Mouse (Mus musculus) heart, postnatal 25 days (tissue): ENCODE data around the gene Nmrk2. TPM values are rescaled to one million over a fixed set of nuclear protein-coding genes. Genes with fewer than 3 reads are reported as not detected.
"Not testable (repeated sequence)": the region's sequence is repeated elsewhere in the genome, so short reads cannot be mapped to it uniquely, and the experiment has no call there.

ENCODE experiments used
- DNase-seq: peaks from one replicate; pipeline ENCODE4 v3.0.0; 2022; ENCODE audit warnings: low spot score
- intact Hi-C: fragments of 180-260 bp; cut with DNase I; formaldehyde crosslinking; loops from one replicate; pipeline ENCODE4 v1.15.1; 2025
- total RNA-seq, 2 experiments: library from RNA; stranded (reverse); gene quantifications; 2 replicates each; pipeline ENCODE4 v1.2.3; 2021

The Nmrk2 gene
- total RNA-seq, 2 experiments from 2014 or later: 6.9 to 13.4 TPM

GRCm38 (mm10) chr10:81173132-81173531 lies 28.7 kb downstream of the Nmrk2 start:
- intact Hi-C loops: loop anchor here (5.0 kb wide), 1 partner anchor 86 kb away; no protein-coding TSS in a partner anchor

GRCm38 (mm10) chr10:81169411-81169900 lies 32.4 kb downstream of the Nmrk2 start:
- intact Hi-C loops, DNase-seq: not testable (repeated sequence)

More at GRCm38 (mm10) chr10:81173132-81173531, 28.7 kb downstream of the Nmrk2 start:
- peak; percentile 56 for DNase-seq

- peak; percentile 79 for DNase-seq
- intact Hi-C loops: no loop called here
Observed at GRCm38 (mm10) chr10:81168521-81169244, 33.2 kb downstream of the Nmrk2 start.

GRCm38 (mm10) chr10:81168087-81168431 lies 33.8 kb downstream of the Nmrk2 start:
- no peak for DNase-seq
- intact Hi-C loops: no loop called here

GRCm38 (mm10) chr10:81167200-81168086 lies 34.4 kb downstream of the Nmrk2 start, which contains the start of gene Pias4:
Pias4 (minus strand) TSS chr10:81167923.
- intact Hi-C loops: loop anchor here (2.0 kb wide), 1 partner anchor 29 kb away; no protein-coding TSS in a partner anchor
- peak; percentile 100 for DNase-seq

GRCm38 (mm10) chr10:81165118-81165517 lies 36.7 kb downstream of the Nmrk2 start:
- intact Hi-C loops: no loop called here
- DNase-seq: no peak

GRCm38 (mm10) chr10:81162318-81162652 lies 39.6 kb downstream of the Nmrk2 start:
- intact Hi-C loops: no loop called here
- no peak for DNase-seq

GRCm38 (mm10) chr10:81161602-81162317 lies 40.1 kb downstream of the Nmrk2 start:
- intact Hi-C loops: no loop called here
- DNase-seq: no peak

GRCm38 (mm10) chr10:81154736-81155135 lies 47.1 kb downstream of the Nmrk2 start:
- intact Hi-C loops: no loop called here
- no peak for DNase-seq

GRCm38 (mm10) chr10:81154313-81154712 lies 47.5 kb downstream of the Nmrk2 start:
- intact Hi-C loops: no loop called here
- DNase-seq: no peak

GRCm38 (mm10) chr10:81152609-81153008 lies 49.2 kb downstream of the Nmrk2 start:
- intact Hi-C loops: no loop called here
- DNase-seq: no peak

GRCm38 (mm10) chr10:81151261-81151660 lies 50.6 kb downstream of the Nmrk2 start:
- intact Hi-C loops: no loop called here
- no peak for DNase-seq

Other genes starting within 250 kb of the Nmrk2 start
- under 1 TPM; 0.13 to 0.34 TPM for gene Gng7, start 187.1 kb downstream of the Nmrk2 start, total RNA-seq
- gene Diras1, start 176.4 kb downstream of the Nmrk2 start, total RNA-seq: not detected
- gene Slc39a3, start 164.6 kb downstream of the Nmrk2 start, total RNA-seq: 10 to 100 TPM; 14.0 to 14.3 TPM
- 10 to 100 TPM; 86.7 to 93.2 TPM for gene Sgta, start 141.9 kb downstream of the Nmrk2 start, total RNA-seq
- gene Thop1, start 132.0 kb downstream of the Nmrk2 start, total RNA-seq: 10 to 100 TPM; 12.3 to 13.2 TPM
- 1 to 10 TPM in 1 of 2 experiments, under 1 TPM in 1; 0.87 to 1.2 TPM for gene Creb3l3, start 103.2 kb downstream of the Nmrk2 start, total RNA-seq
- 100 to 1,000 TPM; 122 to 123 TPM for gene Map2k2, start 96.1 kb downstream of the Nmrk2 start, total RNA-seq
- 10 to 100 TPM; 34.5 to 42.2 TPM for gene Zbtb7a, start 66.8 kb downstream of the Nmrk2 start, total RNA-seq
- gene Pias4, start 34.1 kb downstream of the Nmrk2 start, total RNA-seq: 10 to 100 TPM; 15.6 to 17.4 TPM
- 1,000 to 10,000 TPM in 1 of 2 experiments, 100 to 1,000 TPM in 1; 925 to 1,035 TPM for gene Eef2, start 25.4 kb downstream of the Nmrk2 start, total RNA-seq
- gene Dapk3, start 19.0 kb downstream of the Nmrk2 start, total RNA-seq: 10 to 100 TPM; 26.4 to 28.7 TPM
- not detected for gene 4930442H23Rik, start 18.2 kb downstream of the Nmrk2 start, total RNA-seq
- under 1 TPM; 0.05 to 0.06 TPM for gene Atcay, start 28.8 kb upstream of the Nmrk2 start, total RNA-seq
- 1 to 10 TPM; 2.2 to 2.8 TPM for gene Zfr2, start 31.1 kb upstream of the Nmrk2 start, total RNA-seq
- gene Matk, start 50.9 kb upstream of the Nmrk2 start, total RNA-seq: under 1 TPM; 0.42 to 0.61 TPM
- 10 to 100 TPM; 93.8 to 96.6 TPM for gene Mrpl54, start 64.9 kb upstream of the Nmrk2 start, total RNA-seq
- 100 to 1,000 TPM in 1 of 2 experiments, 10 to 100 TPM in 1; 98.4 to 123 TPM for gene Apba3, start 64.9 kb upstream of the Nmrk2 start, total RNA-seq
- gene Tjp3, start 89.5 kb upstream of the Nmrk2 start, total RNA-seq: not detected
- 10 to 100 TPM; 30.0 to 33.7 TPM for gene Pip5k1c, start 90.9 kb upstream of the Nmrk2 start, total RNA-seq
- 10 to 100 TPM; 13.5 to 16.6 TPM for gene Cactin, start 119.1 kb upstream of the Nmrk2 start, total RNA-seq
- gene Tbxa2r, start 126.7 kb upstream of the Nmrk2 start, total RNA-seq: 1 to 10 TPM; 4.8 to 5.7 TPM
- 1 to 10 TPM; 4.8 to 5.4 TPM for gene Gipc3, start 141.2 kb upstream of the Nmrk2 start, total RNA-seq
- gene Hmg20b, start 148.4 kb upstream of the Nmrk2 start, total RNA-seq: 10 to 100 TPM; 68.7 to 70.2 TPM
- 10 to 100 TPM; 12.5 to 13.7 TPM for gene Mfsd12, start 155.4 kb upstream of the Nmrk2 start, total RNA-seq
- gene 4930404N11Rik, start 163.8 kb upstream of the Nmrk2 start, total RNA-seq: 1 to 10 TPM in 1 of 2 experiments, under 1 TPM in 1; 0.78 to 1.2 TPM
- gene Fzr1, start 176.5 kb upstream of the Nmrk2 start, total RNA-seq: 10 to 100 TPM; 27.7 to 32.3 TPM
- 10 to 100 TPM; 52.0 to 56.2 TPM for gene Dohh, start 182.4 kb upstream of the Nmrk2 start, total RNA-seq
- under 1 TPM; 0.61 to 0.78 TPM for gene Gm48551, start 182.4 kb upstream of the Nmrk2 start, total RNA-seq
- under 1 TPM in 1 of 2 experiments, not detected in 1; 0.70 TPM for gene Gm48552, start 187.0 kb upstream of the Nmrk2 start, total RNA-seq
- 1 to 10 TPM; 2.0 TPM for gene Smim24, start 191.0 kb upstream of the Nmrk2 start, total RNA-seq